ENCODE assay signal across 8 mouse cellular contexts in the genomic region with DNA sequence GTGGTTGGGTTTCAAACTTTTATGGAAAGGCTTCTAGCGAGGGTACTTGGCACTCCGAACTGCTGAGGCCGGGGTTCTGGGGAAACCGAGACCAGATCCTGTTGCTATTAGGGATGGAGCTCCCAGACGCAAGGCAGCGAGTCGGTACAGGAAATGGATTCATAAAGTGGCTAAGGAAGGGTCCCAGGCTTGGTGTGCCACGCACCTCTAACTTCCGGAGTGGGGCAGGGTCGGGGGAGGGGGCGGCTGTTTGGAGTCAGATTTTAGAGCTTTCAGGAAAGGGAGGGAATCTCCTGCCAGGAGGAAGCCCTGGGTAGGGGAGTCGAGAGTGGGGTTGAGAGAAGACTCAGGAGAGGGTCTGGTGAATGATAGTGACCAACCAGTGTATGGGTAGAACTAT. TPM values are rescaled to one million over a fixed set of nuclear protein-coding genes. Genes with fewer than 3 reads are reported as not detected.
DNase-seq lines count a peak whose midpoint lies in the region; ATAC-seq and TF ChIP-seq lines count a peak whose summit lies in the region.

No protein-coding gene starts in this region.

- ATAC-seq in heart, embryonic 12.5 days (ENCODE audit: insufficient number of reproducible peaks, low FRiP score) = no peak
- ATAC-seq in hindbrain, postnatal 0 days = no peak

- no peak for TF ChIP-seq CTCF in brain, embryonic 14.5 days (IDR thresholded peaks at IDR 0.05; ENCODE audit: borderline replicate concordance, extremely low read depth, insufficient read depth, insufficient read length)
- TF ChIP-seq CTCF in hindbrain, postnatal 0 days (IDR thresholded peaks at IDR 0.05; ENCODE audit: low read depth) = no peak

- peaks cover 40% of the 10 kb centered on the region for H3K36me3 ChIP-seq in heart, embryonic 12.5 days
- peaks cover 5% of the 10 kb centered on the region; the same call in 1 of the 2 replicates for H3K36me3 ChIP-seq in hindbrain, postnatal 0 days (ENCODE audit: insufficient read depth, low read length)

- H3K9ac ChIP-seq in heart, embryonic 12.5 days = peak overlapping the region; percentile 77
- peak overlapping the region; percentile 31 for H3K9ac ChIP-seq in hindbrain, postnatal 0 days (replicated peaks; ENCODE audit: low read length)

- peaks cover 35% of the 10 kb centered on the region for H3K4me1 ChIP-seq in heart, embryonic 12.5 days (replicated peaks)
- H3K4me1 ChIP-seq in hindbrain, postnatal 0 days (ENCODE audit: insufficient read depth, low read length) = peaks cover 14% of the 10 kb centered on the region; the same call in 1 of the 2 replicates

- H3K4me2 ChIP-seq in heart, embryonic 12.5 days = peak overlapping the region; percentile 93
- H3K4me2 ChIP-seq in hindbrain, postnatal 0 days (ENCODE audit: low read depth, low read length) = peak overlapping the region; percentile 99

- TF ChIP-seq POLR2A in brain, embryonic 14.5 days (IDR thresholded peaks at IDR 0.05; ENCODE audit: borderline replicate concordance, extremely low read depth, insufficient read depth, insufficient read length, poor library complexity, severe bottlenecking) = no peak

- no peaks in the 10 kb centered on the region for H3K27me3 ChIP-seq in heart, embryonic 12.5 days (replicated peaks)
- no peaks in the 10 kb centered on the region for H3K27me3 ChIP-seq in hindbrain, postnatal 0 days (ENCODE audit: insufficient read depth, low read length)

- DNase-seq in heart, postnatal 36 days = no peak
- DNase-seq in brain, embryonic 14.5 days (ENCODE audit: low read depth) = peak; percentile 5
- no peak for DNase-seq in hindbrain, postnatal 0 days (ENCODE audit: low spot score)
- peak; percentile 44 for DNase-seq in neural tube, embryonic 10.5 days (ENCODE audit: extremely low spot score, low spot score)
- no peak for DNase-seq in gastrocnemius, postnatal 25 days
- no peak for DNase-seq in urinary bladder, adult 18-20 months (ENCODE audit: low spot score in 2 of 2)
- no peak for DNase-seq in left cerebral cortex, postnatal 25 days (ENCODE audit: low spot score in 2 of 2)

- peak overlapping the region; percentile 61; the same call in 1 of the 2 replicates for H3K27ac ChIP-seq in heart, embryonic 12.5 days (ENCODE audit: poor library complexity, severe bottlenecking)
- H3K27ac ChIP-seq in hindbrain, postnatal 0 days = no peak overlapping the region

- peak overlapping the region; percentile 80 for H3K4me3 ChIP-seq in heart, embryonic 12.5 days
- H3K4me3 ChIP-seq in hindbrain, postnatal 0 days (ENCODE audit: low read length) = peak overlapping the region; percentile 69

- H3K9me3 ChIP-seq in heart, embryonic 12.5 days (replicated peaks) = no peaks in the 10 kb centered on the region
- H3K9me3 ChIP-seq in hindbrain, postnatal 0 days (ENCODE audit: low read length) = no peaks in the 10 kb centered on the region

- WGBS in heart, embryonic 12.5 days = under 1% methylated on average over 12 of the region's 12 CpGs
- WGBS in hindbrain, postnatal 0 days = 3% methylated on average over 12 of the region's 12 CpGs

- intact Hi-C loops in heart, postnatal 36 days (cut with DNase I) = no loop called here
- intact Hi-C loops in left cerebral cortex, postnatal 25 days (cut with DNase I) = no loop called here

RNA-seq across cellular contexts. Expression of a gene that starts 0.8 kb away (rescaled TPM):
- polyA plus RNA-seq in heart, embryonic 12.5 days (2016; fragmentation: Nextera tagmentation; extraction: Ambion mirVana) = 103 and 112 TPM in 2 replicates
- total RNA-seq in heart, postnatal 36 days (2021) = 1 to 10 TPM in 1 of 2 experiments, under 1 TPM in 1; 0.86 to 1.2 TPM
- polyA plus RNA-seq in brain, embryonic 14.5 days (2012; rRNA removed) = 28.6 and 40.6 TPM in 2 replicates
- total RNA-seq in hindbrain, postnatal 0 days (2014; rRNA removed) = 12.0 and 15.6 TPM in 2 replicates
- polyA plus RNA-seq in hindbrain, postnatal 0 days (2015; fragmentation: Nextera tagmentation; extraction: Ambion mirVana) = 15.1 and 18.5 TPM in 2 replicates
- under 1 TPM; 0.56 to 0.96 TPM for total RNA-seq in gastrocnemius, postnatal 25 days (2021)
- 1 to 10 TPM; 1.4 to 2.2 TPM for total RNA-seq in left cerebral cortex, postnatal 25 days (2021)

RNA-seq across cellular contexts. Expression of a gene that starts 26.0 kb away (rescaled TPM):
- polyA plus RNA-seq in heart, embryonic 12.5 days (2016; fragmentation: Nextera tagmentation; extraction: Ambion mirVana) = not detected in 2 replicates
- total RNA-seq in heart, postnatal 36 days (2021) = not detected
- 1.8 and 1.9 TPM in 2 replicates for polyA plus RNA-seq in brain, embryonic 14.5 days (2012; rRNA removed)
- total RNA-seq in hindbrain, postnatal 0 days (2014; rRNA removed) = 1.6 and 2.0 TPM in 2 replicates
- 1.4 TPM in 2 replicates for polyA plus RNA-seq in hindbrain, postnatal 0 days (2015; fragmentation: Nextera tagmentation; extraction: Ambion mirVana)
- not detected for total RNA-seq in gastrocnemius, postnatal 25 days (2021)
- under 1 TPM; 0.25 to 0.44 TPM for total RNA-seq in left cerebral cortex, postnatal 25 days (2021)

RNA-seq across cellular contexts. Expression of a gene that starts 27.2 kb away (rescaled TPM):
- polyA plus RNA-seq in heart, embryonic 12.5 days (2016; fragmentation: Nextera tagmentation; extraction: Ambion mirVana) = 70.1 and 73.9 TPM in 2 replicates
- total RNA-seq in heart, postnatal 36 days (2021) = 10 to 100 TPM; 26.8 to 29.6 TPM
- 128 and 138 TPM in 2 replicates for polyA plus RNA-seq in brain, embryonic 14.5 days (2012; rRNA removed)
- total RNA-seq in hindbrain, postnatal 0 days (2014; rRNA removed) = 96.1 and 117 TPM in 2 replicates
- 143 and 154 TPM in 2 replicates for polyA plus RNA-seq in hindbrain, postnatal 0 days (2015; fragmentation: Nextera tagmentation; extraction: Ambion mirVana)
- 10 to 100 TPM; 18.4 to 20.3 TPM for total RNA-seq in gastrocnemius, postnatal 25 days (2021)
- 100 to 1,000 TPM in 1 of 2 experiments, 10 to 100 TPM in 1; 99.1 to 105 TPM for total RNA-seq in left cerebral cortex, postnatal 25 days (2021)

RNA-seq across cellular contexts. Expression of a gene that starts 27.3 kb away (rescaled TPM):
- 13.2 and 14.1 TPM in 2 replicates for polyA plus RNA-seq in heart, embryonic 12.5 days (2016; fragmentation: Nextera tagmentation; extraction: Ambion mirVana)
- 1 to 10 TPM in 1 of 2 experiments, under 1 TPM in 1; 0.94 to 1.5 TPM for total RNA-seq in heart, postnatal 36 days (2021)
- polyA plus RNA-seq in brain, embryonic 14.5 days (2012; rRNA removed) = 4.7 and 7.4 TPM in 2 replicates
- total RNA-seq in hindbrain, postnatal 0 days (2014; rRNA removed) = 2.6 and 5.4 TPM in 2 replicates
- polyA plus RNA-seq in hindbrain, postnatal 0 days (2015; fragmentation: Nextera tagmentation; extraction: Ambion mirVana) = 2.0 and 2.8 TPM in 2 replicates
- under 1 TPM; 0.43 to 0.99 TPM for total RNA-seq in gastrocnemius, postnatal 25 days (2021)
- total RNA-seq in left cerebral cortex, postnatal 25 days (2021) = 1 to 10 TPM; 1.0 to 2.6 TPM

RNA-seq across cellular contexts. Expression of a gene that starts 58.4 kb away (rescaled TPM):
- polyA plus RNA-seq in heart, embryonic 12.5 days (2016; fragmentation: Nextera tagmentation; extraction: Ambion mirVana) = 1,263 and 1,284 TPM in 2 replicates
- 1,000 to 10,000 TPM; 1,629 to 1,738 TPM for total RNA-seq in heart, postnatal 36 days (2021)
- polyA plus RNA-seq in brain, embryonic 14.5 days (2012; rRNA removed) = 127 and 146 TPM in 2 replicates
- 41.4 and 67.2 TPM in 2 replicates for total RNA-seq in hindbrain, postnatal 0 days (2014; rRNA removed)
- polyA plus RNA-seq in hindbrain, postnatal 0 days (2015; fragmentation: Nextera tagmentation; extraction: Ambion mirVana) = 815 and 826 TPM in 2 replicates
- total RNA-seq in gastrocnemius, postnatal 25 days (2021) = 100 to 1,000 TPM; 694 to 706 TPM
- total RNA-seq in left cerebral cortex, postnatal 25 days (2021) = 100 to 1,000 TPM; 258 to 307 TPM

Comparison
In these comparisons a context has a peak if more than half of its experiments do, and no peak if none do; other contexts are left out.
1. DNase-seq: peak in brain, embryonic 14.5 days (single experiment) and neural tube, embryonic 10.5 days (single experiment); none in heart, postnatal 36 days (0 of 2), hindbrain, postnatal 0 days (single experiment), gastrocnemius, postnatal 25 days (single experiment), urinary bladder, adult 18-20 months (0 of 2) and left cerebral cortex, postnatal 25 days (0 of 2).